Mouse (Mus musculus): ENCODE data around the gene Fbxo8. TPM values are rescaled to one million over a fixed set of nuclear protein-coding genes. Genes with fewer than 3 reads are reported as not detected.

Gene Fbxo8
- polyA plus RNA-seq, 1 experiment from 2014 or later, result 43.1 TPM

- Histone ChIP-seq H3K9me3 (ENCODE audit: control insufficient read depth) (no peaks in the 10 kb centered on the region), H3K9ac (ENCODE audit: low read depth, low read length) (no peak overlapping the region), H3K27me3 (replicated peaks; ENCODE audit: control insufficient read depth, insufficient read depth, low read length) (no peaks in the 10 kb centered on the region), H3K4me1 (replicated peaks; ENCODE audit: control insufficient read depth, insufficient read depth, low read length) (no peaks in the 10 kb centered on the region), H3K36me3 (ENCODE audit: control insufficient read depth, insufficient read depth) (no peaks in the 10 kb centered on the region), H3K27ac (ENCODE audit: low read depth, low read length) (no peak overlapping the region), H3K4me2 (replicated peaks; ENCODE audit: low read depth) (no peak overlapping the region), H3K4me3 (ENCODE audit: low read depth, low read length) (no peak overlapping the region)
- peak; percentile 42; the same call in 1 of the 2 replicates for TF ChIP-seq CTCF (IDR thresholded peaks at IDR 0.05; ENCODE audit: low read depth)
- WGBS, result 84% methylated on average over 4 of the region's 4 CpGs
- no peak for ATAC-seq
Observed at GRCm38 (mm10) chr8:56521051-56521450, 29.8 kb upstream of the Fbxo8 start.

GRCm38 (mm10) chr8:56528869-56529268 is 22.0 kb upstream of the Fbxo8 start:
- H3K9me3 ChIP-seq (ENCODE audit: control insufficient read depth), result no peaks in the 10 kb centered on the region
- no peak overlapping the region for H3K4me3 ChIP-seq (ENCODE audit: low read depth, low read length)
- H3K27me3 ChIP-seq (replicated peaks; ENCODE audit: control insufficient read depth, insufficient read depth, low read length), result no peaks in the 10 kb centered on the region
- 77% methylated on average over 6 of the region's 6 CpGs for WGBS
- H3K36me3 ChIP-seq (ENCODE audit: control insufficient read depth, insufficient read depth), result peaks cover 14% of the 10 kb centered on the region; the same call in 1 of the 2 replicates
- no peak for TF ChIP-seq CTCF (IDR thresholded peaks at IDR 0.05; ENCODE audit: low read depth)
- H3K27ac ChIP-seq (ENCODE audit: low read depth, low read length), result no peak overlapping the region
- no peaks in the 10 kb centered on the region for H3K4me1 ChIP-seq (replicated peaks; ENCODE audit: control insufficient read depth, insufficient read depth, low read length)
- H3K9ac ChIP-seq (ENCODE audit: low read depth, low read length), result no peak overlapping the region
- no peak overlapping the region for H3K4me2 ChIP-seq (replicated peaks; ENCODE audit: low read depth)
- ATAC-seq, result no peak

- ATAC-seq, result no peak
- Histone ChIP-seq H3K36me3 (ENCODE audit: control insufficient read depth, insufficient read depth) (peaks cover 14% of the 10 kb centered on the region; the same call in 1 of the 2 replicates), H3K27me3 (replicated peaks; ENCODE audit: control insufficient read depth, insufficient read depth, low read length) (no peaks in the 10 kb centered on the region), H3K4me2 (replicated peaks; ENCODE audit: low read depth) (no peak overlapping the region), H3K4me1 (replicated peaks; ENCODE audit: control insufficient read depth, insufficient read depth, low read length) (no peaks in the 10 kb centered on the region), H3K9me3 (ENCODE audit: control insufficient read depth) (no peaks in the 10 kb centered on the region), H3K9ac (ENCODE audit: low read depth, low read length) (no peak overlapping the region), H3K27ac (ENCODE audit: low read depth, low read length) (no peak overlapping the region), H3K4me3 (ENCODE audit: low read depth, low read length) (no peak overlapping the region)
- peak; percentile 90 for TF ChIP-seq CTCF (IDR thresholded peaks at IDR 0.05; ENCODE audit: low read depth)
- 5% methylated on average over 3 of the region's 3 CpGs for WGBS
Observed at GRCm38 (mm10) chr8:56530359-56530758, 20.5 kb upstream of the Fbxo8 start.

DNA sequence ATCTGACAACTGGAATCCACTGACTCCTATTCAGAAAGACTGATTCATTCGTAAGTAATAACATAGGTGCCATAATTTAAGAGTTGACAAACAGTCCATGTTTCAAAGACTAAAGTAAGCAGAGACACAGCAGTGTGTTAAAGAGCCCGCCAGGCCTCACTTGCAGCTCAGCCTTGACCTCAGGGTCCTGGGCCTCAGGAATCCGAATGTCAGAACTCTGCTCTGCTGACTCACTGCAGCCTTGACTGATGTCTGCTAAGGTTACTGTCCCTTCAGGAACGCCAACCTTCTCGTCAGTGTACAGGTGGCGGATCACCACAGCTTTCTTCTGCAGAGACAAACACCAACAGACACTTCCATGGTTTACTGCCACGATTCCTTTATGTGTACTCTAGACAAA is 10.2 kb upstream of the Fbxo8 start:
- Histone ChIP-seq H3K9ac (ENCODE audit: low read depth, low read length) (no peak overlapping the region), H3K9me3 (ENCODE audit: control insufficient read depth) (no peaks in the 10 kb centered on the region), H3K27ac (ENCODE audit: low read depth, low read length) (no peak overlapping the region), H3K4me1 (replicated peaks; ENCODE audit: control insufficient read depth, insufficient read depth, low read length) (no peaks in the 10 kb centered on the region), H3K4me2 (replicated peaks; ENCODE audit: low read depth) (no peak overlapping the region), H3K4me3 (ENCODE audit: low read depth, low read length) (no peak overlapping the region), H3K27me3 (replicated peaks; ENCODE audit: control insufficient read depth, insufficient read depth, low read length) (no peaks in the 10 kb centered on the region), H3K36me3 (ENCODE audit: control insufficient read depth, insufficient read depth) (peaks cover 23% of the 10 kb centered on the region)
- 84% methylated on average over 7 of the region's 7 CpGs for WGBS
- no peak for TF ChIP-seq CTCF (IDR thresholded peaks at IDR 0.05; ENCODE audit: low read depth)
- ATAC-seq, result no peak

DNA sequence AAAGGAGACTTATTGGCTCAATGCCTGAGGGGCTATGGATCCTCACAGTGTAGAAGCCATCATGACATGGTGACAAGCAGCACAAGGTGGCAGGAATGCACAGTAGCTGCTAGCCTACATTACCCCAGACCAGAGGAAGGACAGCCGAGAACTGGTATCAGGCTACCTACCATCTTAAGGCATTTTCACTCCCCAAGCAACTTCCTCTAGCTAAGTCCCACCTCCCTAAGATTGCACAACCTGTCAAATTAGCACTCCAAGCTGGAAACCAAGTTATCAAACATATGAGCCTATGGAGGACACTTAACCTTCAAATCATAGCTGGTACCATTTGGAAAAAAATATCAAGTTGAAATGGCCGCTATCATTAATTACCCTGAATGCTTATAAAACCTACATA is 3.0 kb upstream of the Fbxo8 start:
- Histone ChIP-seq H3K9me3 (ENCODE audit: control insufficient read depth) (no peaks in the 10 kb centered on the region), H3K4me3 (ENCODE audit: low read depth, low read length) (no peak overlapping the region), H3K9ac (ENCODE audit: low read depth, low read length) (no peak overlapping the region), H3K36me3 (ENCODE audit: control insufficient read depth, insufficient read depth) (no peaks in the 10 kb centered on the region), H3K4me2 (replicated peaks; ENCODE audit: low read depth) (no peak overlapping the region), H3K27me3 (replicated peaks; ENCODE audit: control insufficient read depth, insufficient read depth, low read length) (no peaks in the 10 kb centered on the region), H3K27ac (ENCODE audit: low read depth, low read length) (no peak overlapping the region), H3K4me1 (replicated peaks; ENCODE audit: control insufficient read depth, insufficient read depth, low read length) (peaks cover 4% of the 10 kb centered on the region; the same call in 1 of the 2 replicates)
- no peak for TF ChIP-seq CTCF (IDR thresholded peaks at IDR 0.05; ENCODE audit: low read depth)
- ATAC-seq, result no peak
- WGBS, result 98% methylated on average over 2 of the region's 2 CpGs

GRCm38 (mm10) chr8:56551361-56551852 is 517 bp downstream of the Fbxo8 start:
- H3K4me2 ChIP-seq (replicated peaks; ENCODE audit: low read depth), result peak overlapping the region; percentile 77
- no peaks in the 10 kb centered on the region for H3K9me3 ChIP-seq (ENCODE audit: control insufficient read depth)
- H3K27ac ChIP-seq (ENCODE audit: low read depth, low read length), result peak overlapping the region; percentile 91
- under 1% methylated on average over 28 of the region's 28 CpGs for WGBS
- TF ChIP-seq CTCF (IDR thresholded peaks at IDR 0.05; ENCODE audit: low read depth), result no peak
- H3K4me1 ChIP-seq (replicated peaks; ENCODE audit: control insufficient read depth, insufficient read depth, low read length), result peaks cover 4% of the 10 kb centered on the region; the same call in 1 of the 2 replicates
- peak overlapping the region; percentile 76 for H3K4me3 ChIP-seq (ENCODE audit: low read depth, low read length)
- no peaks in the 10 kb centered on the region for H3K27me3 ChIP-seq (replicated peaks; ENCODE audit: control insufficient read depth, insufficient read depth, low read length)
- peak overlapping the region; percentile 85 for H3K9ac ChIP-seq (ENCODE audit: low read depth, low read length)
- ATAC-seq, result peak; percentile 95
- H3K36me3 ChIP-seq (ENCODE audit: control insufficient read depth, insufficient read depth), result no peaks in the 10 kb centered on the region
